Mouse (Mus musculus) heart, postnatal 0 days (tissue): ENCODE results near the gene E4f1. TPM values are rescaled to one million over a fixed set of nuclear protein-coding genes. Genes with fewer than 3 reads are reported as not detected.

Experiments used
- ATAC-seq: fragments of 200-750 bp; cut with Nextera tagmentation; 2 replicates; pipeline ENCODE4 v1.8.0; 2017; ENCODE audit warnings: low read depth, moderate number of reproducible peaks, moderate library complexity; ENCODE audit not compliant: insufficient read depth
- DNase-seq: peaks from one replicate; pipeline ENCODE4 v3.0.0-alpha.2; 2016; ENCODE audit warnings: low spot score
- H3K27ac ChIP-seq: fragments of 300-500 bp; sonication (generic); 2 replicates; pipeline ENCODE4 v1.5.1; 2014; ENCODE audit warnings: low read depth, mild to moderate bottlenecking
- H3K27me3 ChIP-seq: fragments of 300-500 bp; sonication (generic); 2 replicates; pipeline ENCODE4 v1.6.1; 2014; ENCODE audit warnings: low read length, mixed read lengths; ENCODE audit not compliant: control insufficient read depth, insufficient read depth
- H3K36me3 ChIP-seq: fragments of 300-500 bp; sonication (generic); replicated peaks from 2 replicates; pipeline ENCODE4 v1.6.1; 2014; ENCODE audit warnings: low read length, mixed read lengths; ENCODE audit not compliant: control insufficient read depth, insufficient read depth
- H3K4me1 ChIP-seq: fragments of 300-500 bp; sonication (generic); 2 replicates; pipeline ENCODE4 v1.6.1; 2014; ENCODE audit warnings: antibody characterized with exemption; ENCODE audit not compliant: control insufficient read depth, insufficient read depth
- H3K4me2 ChIP-seq: fragments of 300-500 bp; sonication (generic); 2 replicates; pipeline ENCODE4 v1.6.1; 2014; ENCODE audit warnings: low read depth, mild to moderate bottlenecking, low read length, moderate library complexity
- H3K4me3 ChIP-seq: fragments of 300-500 bp; sonication (generic); 2 replicates; pipeline ENCODE4 v1.5.1; 2014; ENCODE audit warnings: low read depth, low read length
- H3K9ac ChIP-seq: fragments of 300-500 bp; sonication (generic); replicated peaks from 2 replicates; pipeline ENCODE4 v1.6.1; 2014; ENCODE audit warnings: low read depth, low read length, mixed read lengths
- H3K9me3 ChIP-seq: fragments of 300-500 bp; sonication (generic); replicated peaks from 2 replicates; pipeline ENCODE4 v1.6.1; 2016; ENCODE audit warnings: low read length; ENCODE audit not compliant: control insufficient read depth
- CTCF ChIP-seq: IDR thresholded peaks from 2 replicates; pipeline ENCODE4 v1.5.1; 2016; ENCODE audit warnings: antibody characterized with exemption, control low read depth, low read depth
- EP300 ChIP-seq: IDR thresholded peaks from 2 replicates; pipeline ENCODE4 v1.6.1; 2016; ENCODE audit warnings: antibody characterized with exemption, low read depth
- WGBS: fragments of 180-500 bp; shearing (Covaris S2); extraction: QIAGEN DNeasy Blood & Tissue Kit; methylation state at CpG from one replicate; pipeline ENCODE4 v1.1.7; 2014; 5-methylcytosine and 5-hydroxymethylcytosine counted together
- polyA plus RNA-seq: library from polyadenylated mRNA; unstranded; fragments of >200 nt; fragmentation: Nextera tagmentation; extraction: Ambion mirVana; gene quantifications from 2 replicates; pipeline ENCODE4 v1.2.1, GENCODE M21; 2015
- total RNA-seq: library from RNA; depleted of rRNA; stranded (reverse); fragments of >200 nt; gene quantifications from 2 replicates; pipeline ENCODE4 v1.2.3, GENCODE M21; 2014; ENCODE audit warnings: low replicate concordance

The E4f1 gene
- total and polyA plus RNA-seq, 2 experiments from 2014 or later = 17.8 to 20.6 TPM

- DNase-seq (no peak), ATAC-seq (no peak)
- 56% methylated on average over 1 of the region's 1 CpGs for WGBS
- Histone ChIP-seq H3K27ac (no peak overlapping the region), H3K9ac (no peak overlapping the region), H3K27me3 (no peaks in the 10 kb centered on the region; the same call in 1 of the 2 replicates), H3K9me3 (no peaks in the 10 kb centered on the region), H3K4me3 (no peak overlapping the region), H3K36me3 (no peaks in the 10 kb centered on the region), H3K4me1 (no peaks in the 10 kb centered on the region), H3K4me2 (no peak overlapping the region)
- TF ChIP-seq CTCF (no peak), EP300 (no peak)
Measured at GRCm38 (mm10) chr17:24496026-24496425, 25.9 kb upstream of the E4f1 start.

DNA sequence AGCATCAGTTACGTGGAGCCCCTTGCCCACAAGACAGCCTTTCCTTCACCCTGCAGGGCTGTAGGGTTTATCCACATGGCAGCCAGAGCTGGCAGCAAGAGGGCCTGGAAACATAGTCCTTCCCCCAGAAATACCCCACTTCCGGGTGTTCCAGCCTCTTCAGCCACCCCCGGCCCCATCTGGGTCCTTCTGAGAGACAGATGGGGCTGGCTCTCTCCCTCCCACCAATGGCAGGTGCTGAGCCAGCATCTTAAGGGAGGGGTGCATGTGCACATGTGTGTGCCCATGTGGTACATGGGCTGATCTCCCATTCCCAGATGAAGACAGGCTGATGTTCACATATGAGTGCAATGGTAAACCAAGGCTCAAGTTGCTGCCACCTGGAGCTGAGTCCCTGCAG lies 25.3 kb upstream of the E4f1 start:
- no peak overlapping the region for H3K4me3 ChIP-seq
- ATAC-seq = no peak
- H3K4me2 ChIP-seq = no peak overlapping the region
- peaks cover 5% of the 10 kb centered on the region for H3K27me3 ChIP-seq
- no peak overlapping the region for H3K9ac ChIP-seq
- no peaks in the 10 kb centered on the region for H3K36me3 ChIP-seq
- H3K4me1 ChIP-seq = no peaks in the 10 kb centered on the region
- 61% methylated on average over 3 of the region's 3 CpGs for WGBS
- H3K9me3 ChIP-seq = no peaks in the 10 kb centered on the region
- TF ChIP-seq CTCF (no peak), EP300 (no peak)
- H3K27ac ChIP-seq = no peak overlapping the region
- DNase-seq = no peak

DNA sequence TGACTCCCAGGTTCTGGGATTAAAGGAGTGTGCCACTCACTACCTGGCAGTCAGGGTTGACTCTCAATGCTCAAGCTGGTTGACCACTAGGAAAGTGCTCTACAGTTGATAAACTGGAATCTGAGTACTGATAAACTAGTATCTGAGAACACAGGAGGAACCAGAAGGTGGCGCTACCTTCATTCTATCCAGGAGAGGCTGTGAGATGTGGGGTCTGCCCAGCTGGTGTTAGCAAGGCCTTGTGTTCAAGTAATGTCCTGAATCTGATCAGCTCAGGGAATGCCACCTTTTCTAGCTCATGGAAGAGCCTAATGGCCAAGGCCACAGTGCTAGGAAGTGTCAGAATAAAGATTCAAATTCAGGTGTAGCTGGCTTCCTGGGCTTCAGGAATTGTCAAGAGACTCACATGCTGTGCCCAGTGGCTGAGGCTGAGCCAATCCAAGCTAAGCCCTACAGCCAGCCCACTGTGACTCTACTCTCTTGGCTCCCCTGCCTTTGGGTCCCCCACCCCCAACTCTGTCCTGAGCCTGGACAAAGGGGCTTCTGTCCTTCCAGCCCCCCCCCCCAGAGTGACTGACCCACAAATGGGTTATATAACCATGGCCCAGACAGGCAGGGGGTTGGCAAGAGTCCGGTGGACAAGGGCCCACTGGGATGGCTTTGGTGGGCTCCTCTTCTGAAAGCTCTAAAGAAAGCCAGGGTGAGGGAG lies 24.7 kb upstream of the E4f1 start:
- Histone ChIP-seq H3K4me1 (no peaks in the 10 kb centered on the region), H3K9me3 (no peaks in the 10 kb centered on the region), H3K27me3 (peaks cover 12% of the 10 kb centered on the region), H3K27ac (no peak overlapping the region), H3K9ac (no peak overlapping the region), H3K4me3 (no peak overlapping the region), H3K36me3 (no peaks in the 10 kb centered on the region), H3K4me2 (no peak overlapping the region)
- DNase-seq (peak; percentile 41), ATAC-seq (no peak; the same call in 1 of the 2 replicates)
- no peak for TF ChIP-seq EP300
- peak; percentile 61 for TF ChIP-seq CTCF
- WGBS = 44% methylated on average over 2 of the region's 2 CpGs

DNA sequence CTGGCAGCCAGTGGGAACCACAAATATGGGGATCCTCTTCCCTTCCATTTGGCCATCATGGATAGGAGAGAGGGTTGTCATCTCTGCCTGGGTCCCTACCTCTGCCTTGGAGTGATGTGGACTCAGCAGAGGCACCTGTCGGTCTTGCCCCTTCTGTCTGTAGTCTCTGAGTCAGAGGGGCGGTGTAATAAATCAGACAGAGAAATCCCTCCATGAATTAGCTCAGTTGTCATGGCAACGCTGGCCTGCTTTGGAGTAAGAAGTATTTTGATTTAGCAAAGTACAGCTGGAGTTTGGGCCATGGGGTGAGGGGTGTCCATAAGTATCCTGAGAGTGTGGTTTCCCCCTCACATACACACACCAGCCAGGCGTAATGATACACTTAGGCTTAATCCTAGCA lies 20.3 kb upstream of the E4f1 start:
- no peak for ATAC-seq
- Histone ChIP-seq H3K9ac (no peak overlapping the region), H3K4me1 (peaks cover 8% of the 10 kb centered on the region; the same call in 1 of the 2 replicates), H3K27ac (no peak overlapping the region), H3K4me3 (no peak overlapping the region), H3K36me3 (no peaks in the 10 kb centered on the region), H3K27me3 (peaks cover 31% of the 10 kb centered on the region), H3K4me2 (no peak overlapping the region), H3K9me3 (no peaks in the 10 kb centered on the region)
- 92% methylated on average over 4 of the region's 4 CpGs for WGBS
- no peak for DNase-seq
- TF ChIP-seq CTCF (no peak), EP300 (no peak)

DNA sequence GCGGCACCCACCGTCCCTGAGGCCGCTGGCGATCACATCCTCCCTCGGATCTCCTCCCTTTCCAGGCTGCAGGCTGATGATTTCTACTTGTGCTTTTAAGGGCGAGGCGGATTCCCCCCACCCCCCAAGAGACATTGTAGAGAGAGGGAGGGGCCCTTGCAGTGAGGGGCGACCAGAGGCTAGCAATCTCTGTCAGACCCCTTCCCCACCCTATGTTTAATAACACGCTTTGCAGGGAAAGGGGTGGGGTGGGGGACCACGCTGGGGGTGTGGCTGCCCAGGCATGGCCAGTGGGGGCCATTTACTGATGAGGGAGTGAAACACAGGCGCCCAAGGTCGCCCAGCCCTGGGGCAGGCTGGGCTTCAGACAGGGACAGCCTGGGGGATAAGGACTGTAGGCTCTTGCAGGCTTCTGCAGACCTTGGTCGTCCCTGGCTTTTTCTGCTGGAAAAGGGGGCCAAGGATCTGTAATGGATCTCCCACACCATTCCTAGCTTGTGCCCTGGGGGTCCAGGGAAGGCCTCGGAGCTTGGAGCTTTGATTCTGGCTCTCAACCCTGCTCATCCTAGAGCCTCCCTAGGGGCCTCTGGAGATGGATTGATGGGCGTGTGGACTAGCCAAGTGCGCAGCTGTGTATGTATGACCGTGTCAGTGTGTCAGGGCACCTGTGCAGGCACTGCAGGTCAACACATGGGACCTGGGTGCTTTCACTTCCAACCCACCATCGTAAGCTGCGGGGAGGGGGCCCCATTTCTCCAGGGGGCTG lies 19.3 kb upstream of the E4f1 start:
- ATAC-seq (no peak), DNase-seq (no peak)
- peaks cover 34% of the 10 kb centered on the region for H3K27me3 ChIP-seq
- H3K9ac ChIP-seq = peak overlapping the region; percentile 59
- no peaks in the 10 kb centered on the region for H3K9me3 ChIP-seq
- peaks cover 11% of the 10 kb centered on the region; the same call in 1 of the 2 replicates for H3K4me1 ChIP-seq
- H3K36me3 ChIP-seq = no peaks in the 10 kb centered on the region
- H3K4me2 ChIP-seq = peak overlapping the region; percentile 97
- H3K4me3 ChIP-seq = peak overlapping the region; percentile 59
- no peak overlapping the region for H3K27ac ChIP-seq
- WGBS = 29% methylated on average over 19 of the region's 19 CpGs
- TF ChIP-seq CTCF (no peak), EP300 (no peak)
